Mouse (Mus musculus) ES-Bruce4 (cell line): ENCODE measurements around the gene Snai1.

Experiments used
- CTCF ChIP-seq: IDR thresholded peaks from one replicate; pipeline ENCODE4 v1.8.1; 2011; ENCODE audit warnings: low read depth, low read length
- EP300 ChIP-seq: IDR thresholded peaks from 2 replicates; pipeline ENCODE4 v1.6.1; 2011; ENCODE audit warnings: low read depth, low read length; ENCODE audit not compliant: insufficient read depth
- POLR2A ChIP-seq: IDR thresholded peaks from one replicate; pipeline ENCODE4 v1.8.1; 2011; ENCODE audit warnings: low read length; ENCODE audit not compliant: insufficient read depth

DNA sequence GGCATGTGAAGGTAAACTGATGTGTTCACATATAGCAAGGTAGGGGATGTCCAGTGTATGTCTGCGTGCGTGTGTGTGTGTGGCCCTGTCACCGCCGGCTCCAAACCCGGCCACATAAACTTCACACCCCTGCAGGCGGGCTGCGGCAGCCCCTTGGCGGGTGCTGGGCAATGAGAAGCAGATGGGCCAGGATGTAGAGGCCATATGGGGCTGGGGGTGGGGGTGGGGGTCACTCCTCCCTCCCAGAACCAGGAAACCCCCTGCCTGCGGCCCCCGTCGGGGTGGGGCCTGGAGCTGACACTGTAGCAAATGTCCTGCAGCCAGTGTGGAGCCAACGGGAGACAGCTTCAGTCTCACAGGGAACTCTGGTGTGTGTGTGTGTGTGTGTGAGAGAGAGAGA lies 25.7 kb downstream of the Snai1 start:
- TF ChIP-seq CTCF (no peak), POLR2A (no peak), EP300 (no peak)
